Mouse (Mus musculus) olfactory bulb, adult 2 months (tissue): Measurements from ENCODE around the gene Anapc2.

Experiments
- CTCF ChIP-seq: fragments of 200-500 bp; IDR thresholded peaks from 2 replicates; pipeline ENCODE4 v1.5.1; 2012; ENCODE audit warnings: low read depth, mild to moderate bottlenecking, low read length, moderate library complexity; ENCODE audit not compliant: insufficient read depth
- POLR2A ChIP-seq: fragments of 200-500 bp; IDR thresholded peaks from 2 replicates; pipeline ENCODE4 v1.6.1; 2012; ENCODE audit warnings: mild to moderate bottlenecking, low read depth, low read length, moderate library complexity; ENCODE audit not compliant: insufficient read depth

GRCm38 (mm10) chr2:25252331-25252730 lies 19.9 kb upstream of the Anapc2 start:
- TF ChIP-seq CTCF = no peak
- no peak for TF ChIP-seq POLR2A
